Mouse (Mus musculus) ovary, postnatal 14 days (tissue): Measurements from ENCODE around the gene Chmp1a.

ENCODE experiments used
- DNase-seq: peaks from one replicate; pipeline ENCODE4 v3.0.0; 2022; ENCODE audit warnings: low spot score

Gene Chmp1a

DNA sequence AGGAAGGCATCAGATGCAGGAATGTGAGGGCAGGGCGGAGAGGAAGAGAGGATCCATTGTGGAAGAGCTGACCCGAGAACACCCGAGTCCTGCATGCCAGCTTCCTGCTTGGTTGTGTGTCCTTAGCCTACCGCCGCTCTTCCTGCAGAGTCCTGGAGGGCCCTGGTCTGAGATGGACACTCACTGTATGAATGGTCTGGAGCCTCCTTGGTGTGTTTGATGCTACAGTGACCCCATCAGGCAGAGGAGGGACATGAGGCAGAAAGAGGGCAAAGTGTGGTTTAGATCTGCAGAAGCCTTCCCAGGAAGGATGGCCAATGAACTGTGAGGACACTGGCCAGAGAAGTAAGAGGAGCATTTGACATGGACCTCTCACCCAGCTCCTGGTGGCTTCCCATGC lies 57.4 kb downstream of the Chmp1a start:
- DNase-seq = no peak
